Mouse (Mus musculus): Measurements from ENCODE around the gene Katnal1. TPM values are rescaled to one million over a fixed set of nuclear protein-coding genes. Genes with fewer than 3 reads are reported as not detected.

Gene Katnal1
- polyA plus RNA-seq, 1 experiment from 2014 or later = 8.4 TPM

GRCm38 (mm10) chr5:148873116-148873515, 56.0 kb downstream of the Katnal1 start:
- no peak overlapping the region for H3K27ac ChIP-seq
- peaks cover 39% of the 10 kb centered on the region for H3K36me3 ChIP-seq

GRCm38 (mm10) chr5:148869583-148869982, 59.5 kb downstream of the Katnal1 start:
- ATAC-seq (ENCODE audit: low read depth) (no peak), DNase-seq (no peak)
- Histone ChIP-seq H3K36me3 (peaks cover 11% of the 10 kb centered on the region), H3K27me3 (peaks cover 4% of the 10 kb centered on the region; the same call in 1 of the 2 replicates), H3K9ac (no peak overlapping the region), H3K9me3 (replicated peaks) (no peaks in the 10 kb centered on the region), H3K4me1 (replicated peaks) (peaks cover 18% of the 10 kb centered on the region), H3K4me3 (replicated peaks) (no peak overlapping the region), H3K27ac (no peak overlapping the region), H3K4me2 (no peak overlapping the region)
- 49% methylated on average over 3 of the region's 3 CpGs for WGBS (ENCODE audit: insufficient replicate concordance)

More at GRCm38 (mm10) chr5:148873116-148873515, 56.0 kb downstream of the Katnal1 start:
- Histone ChIP-seq H3K27me3 (no peaks in the 10 kb centered on the region), H3K4me1 (replicated peaks) (peaks cover 8% of the 10 kb centered on the region; the same call in 1 of the 2 replicates), H3K9me3 (replicated peaks) (no peaks in the 10 kb centered on the region), H3K4me2 (no peak overlapping the region), H3K4me3 (replicated peaks) (no peak overlapping the region), H3K9ac (no peak overlapping the region)
- no peak for ATAC-seq (ENCODE audit: low read depth)
- no peak for DNase-seq
- 81% methylated on average over 8 of the region's 8 CpGs for WGBS (ENCODE audit: insufficient replicate concordance)

GRCm38 (mm10) chr5:148867766-148868165, 61.4 kb downstream of the Katnal1 start:
- DNase-seq = no peak
- Histone ChIP-seq H3K9ac (no peak overlapping the region), H3K36me3 (no peaks in the 10 kb centered on the region), H3K4me3 (replicated peaks) (no peak overlapping the region), H3K27ac (no peak overlapping the region), H3K27me3 (peaks cover 4% of the 10 kb centered on the region; the same call in 1 of the 2 replicates), H3K4me2 (no peak overlapping the region), H3K9me3 (replicated peaks) (no peaks in the 10 kb centered on the region), H3K4me1 (replicated peaks) (peaks cover 22% of the 10 kb centered on the region)
- WGBS (ENCODE audit: insufficient replicate concordance) = 61% methylated on average over 6 of the region's 6 CpGs
- no peak for ATAC-seq (ENCODE audit: low read depth)

GRCm38 (mm10) chr5:148867171-148867570, 61.9 kb downstream of the Katnal1 start:
- H3K27me3 ChIP-seq = peaks cover 4% of the 10 kb centered on the region; the same call in 1 of the 2 replicates
- no peak overlapping the region for H3K27ac ChIP-seq
- WGBS (ENCODE audit: insufficient replicate concordance) = 55% methylated on average over 7 of the region's 7 CpGs
- H3K9me3 ChIP-seq (replicated peaks) = no peaks in the 10 kb centered on the region
- no peaks in the 10 kb centered on the region for H3K36me3 ChIP-seq
- no peak overlapping the region for H3K9ac ChIP-seq
- ATAC-seq (ENCODE audit: low read depth) (no peak), DNase-seq (no peak)
- H3K4me1 ChIP-seq (replicated peaks) = peaks cover 28% of the 10 kb centered on the region
- H3K4me3 ChIP-seq (replicated peaks) = no peak overlapping the region
- H3K4me2 ChIP-seq = no peak overlapping the region

- ATAC-seq (ENCODE audit: low read depth) = no peak
- DNase-seq = no peak
- H3K36me3 ChIP-seq = no peaks in the 10 kb centered on the region
- peaks cover 33% of the 10 kb centered on the region for H3K4me1 ChIP-seq (replicated peaks)
- H3K9me3 ChIP-seq (replicated peaks) = no peaks in the 10 kb centered on the region
- peaks cover 7% of the 10 kb centered on the region; the same call in 1 of the 2 replicates for H3K27me3 ChIP-seq
- WGBS (ENCODE audit: insufficient replicate concordance) = 51% methylated on average over 10 of the region's 10 CpGs
- no peak overlapping the region for H3K9ac ChIP-seq
- no peak overlapping the region for H3K4me2 ChIP-seq
- H3K4me3 ChIP-seq (replicated peaks) = no peak overlapping the region
- H3K27ac ChIP-seq = no peak overlapping the region
Measured at GRCm38 (mm10) chr5:148866571-148866970, 62.5 kb downstream of the Katnal1 start.

GRCm38 (mm10) chr5:148863409-148863808, 65.7 kb downstream of the Katnal1 start:
- Histone ChIP-seq H3K27ac (no peak overlapping the region), H3K36me3 (no peaks in the 10 kb centered on the region), H3K4me2 (no peak overlapping the region), H3K4me1 (replicated peaks) (peaks cover 25% of the 10 kb centered on the region), H3K4me3 (replicated peaks) (no peak overlapping the region), H3K9me3 (replicated peaks) (no peaks in the 10 kb centered on the region), H3K9ac (no peak overlapping the region), H3K27me3 (peaks cover 10% of the 10 kb centered on the region; the same call in 1 of the 2 replicates)
- ATAC-seq (ENCODE audit: low read depth) = no peak
- no peak for DNase-seq
- WGBS (ENCODE audit: insufficient replicate concordance) = 79% methylated on average over 6 of the region's 6 CpGs

- Histone ChIP-seq H3K9ac (no peak overlapping the region), H3K4me3 (replicated peaks) (no peak overlapping the region), H3K27me3 (peaks cover 10% of the 10 kb centered on the region; the same call in 1 of the 2 replicates), H3K27ac (no peak overlapping the region), H3K4me2 (no peak overlapping the region), H3K4me1 (replicated peaks) (peaks cover 30% of the 10 kb centered on the region), H3K36me3 (no peaks in the 10 kb centered on the region), H3K9me3 (replicated peaks) (no peaks in the 10 kb centered on the region)
- ATAC-seq (ENCODE audit: low read depth) (no peak), DNase-seq (no peak)
- 77% methylated on average over 10 of the region's 10 CpGs for WGBS (ENCODE audit: insufficient replicate concordance)
Measured at GRCm38 (mm10) chr5:148862853-148863252, 66.3 kb downstream of the Katnal1 start.

- Histone ChIP-seq H3K36me3 (no peaks in the 10 kb centered on the region), H3K4me2 (no peak overlapping the region), H3K4me3 (replicated peaks) (no peak overlapping the region), H3K27ac (no peak overlapping the region), H3K9me3 (replicated peaks) (no peaks in the 10 kb centered on the region), H3K27me3 (peaks cover 10% of the 10 kb centered on the region; the same call in 1 of the 2 replicates), H3K4me1 (replicated peaks) (peaks cover 31% of the 10 kb centered on the region), H3K9ac (no peak overlapping the region)
- ATAC-seq (ENCODE audit: low read depth) (no peak), DNase-seq (no peak)
- 32% methylated on average over 8 of the region's 8 CpGs for WGBS (ENCODE audit: insufficient replicate concordance)
Measured at GRCm38 (mm10) chr5:148862136-148862535, 67.0 kb downstream of the Katnal1 start.

- 0 out of 2 replicates have a peak, but pooled peaks cover 7% of the 10 kb centered on the region for H3K27me3 ChIP-seq
- H3K9ac ChIP-seq = no peak overlapping the region
- H3K4me3 ChIP-seq (replicated peaks) = no peak overlapping the region
- WGBS (ENCODE audit: insufficient replicate concordance) = 54% methylated on average over 3 of the region's 3 CpGs
- H3K4me1 ChIP-seq (replicated peaks) = peaks cover 24% of the 10 kb centered on the region
- no peaks in the 10 kb centered on the region for H3K36me3 ChIP-seq
- DNase-seq (no peak), ATAC-seq (ENCODE audit: low read depth) (peak; percentile 70)
- H3K27ac ChIP-seq = no peak overlapping the region
- H3K4me2 ChIP-seq = no peak overlapping the region
- H3K9me3 ChIP-seq (replicated peaks) = no peaks in the 10 kb centered on the region
Measured at GRCm38 (mm10) chr5:148857522-148857921, 71.6 kb downstream of the Katnal1 start.

GRCm38 (mm10) chr5:148855047-148855446, 74.1 kb downstream of the Katnal1 start:
- no peaks in the 10 kb centered on the region for H3K36me3 ChIP-seq
- ATAC-seq (ENCODE audit: low read depth) (no peak), DNase-seq (no peak)
- no peak overlapping the region for H3K4me2 ChIP-seq
- H3K9ac ChIP-seq = no peak overlapping the region
- no peak overlapping the region for H3K4me3 ChIP-seq (replicated peaks)
- no peaks in the 10 kb centered on the region for H3K9me3 ChIP-seq (replicated peaks)
- H3K27ac ChIP-seq = no peak overlapping the region
- 76% methylated on average over 8 of the region's 8 CpGs for WGBS (ENCODE audit: insufficient replicate concordance)
- peaks cover 15% of the 10 kb centered on the region for H3K4me1 ChIP-seq (replicated peaks)
- 0 out of 2 replicates have a peak, but pooled peaks cover 2% of the 10 kb centered on the region for H3K27me3 ChIP-seq

- DNase-seq = no peak
Measured at GRCm38 (mm10) chr5:148854166-148854565, 75.0 kb downstream of the Katnal1 start.

GRCm38 (mm10) chr5:148849516-148849915, 79.6 kb downstream of the Katnal1 start:
- 79% methylated on average over 6 of the region's 6 CpGs for WGBS (ENCODE audit: insufficient replicate concordance)

More at GRCm38 (mm10) chr5:148854166-148854565, 75.0 kb downstream of the Katnal1 start:
- peaks cover 15% of the 10 kb centered on the region for H3K4me1 ChIP-seq (replicated peaks)
- no peak for ATAC-seq (ENCODE audit: low read depth)
- no peak overlapping the region for H3K9ac ChIP-seq
- WGBS (ENCODE audit: insufficient replicate concordance) = 37% methylated on average over 5 of the region's 5 CpGs
- H3K4me2 ChIP-seq = no peak overlapping the region
- no peaks in the 10 kb centered on the region for H3K9me3 ChIP-seq (replicated peaks)
- H3K27me3 ChIP-seq = no peaks in the 10 kb centered on the region
- no peak overlapping the region for H3K27ac ChIP-seq
- H3K36me3 ChIP-seq = no peaks in the 10 kb centered on the region
- no peak overlapping the region for H3K4me3 ChIP-seq (replicated peaks)

More at GRCm38 (mm10) chr5:148849516-148849915, 79.6 kb downstream of the Katnal1 start:
- H3K4me2 ChIP-seq = no peak overlapping the region
- no peak overlapping the region for H3K4me3 ChIP-seq (replicated peaks)
- no peaks in the 10 kb centered on the region for H3K9me3 ChIP-seq (replicated peaks)
- no peaks in the 10 kb centered on the region for H3K36me3 ChIP-seq
- ATAC-seq (ENCODE audit: low read depth) (no peak), DNase-seq (no peak)
- H3K9ac ChIP-seq = no peak overlapping the region
- no peaks in the 10 kb centered on the region for H3K27me3 ChIP-seq
- H3K4me1 ChIP-seq (replicated peaks) = no peaks in the 10 kb centered on the region
- no peak overlapping the region for H3K27ac ChIP-seq

All from liver, embryonic 13.5 days (tissue).